Mouse (Mus musculus): ENCODE measurements around the gene Tmem183a.

DNA sequence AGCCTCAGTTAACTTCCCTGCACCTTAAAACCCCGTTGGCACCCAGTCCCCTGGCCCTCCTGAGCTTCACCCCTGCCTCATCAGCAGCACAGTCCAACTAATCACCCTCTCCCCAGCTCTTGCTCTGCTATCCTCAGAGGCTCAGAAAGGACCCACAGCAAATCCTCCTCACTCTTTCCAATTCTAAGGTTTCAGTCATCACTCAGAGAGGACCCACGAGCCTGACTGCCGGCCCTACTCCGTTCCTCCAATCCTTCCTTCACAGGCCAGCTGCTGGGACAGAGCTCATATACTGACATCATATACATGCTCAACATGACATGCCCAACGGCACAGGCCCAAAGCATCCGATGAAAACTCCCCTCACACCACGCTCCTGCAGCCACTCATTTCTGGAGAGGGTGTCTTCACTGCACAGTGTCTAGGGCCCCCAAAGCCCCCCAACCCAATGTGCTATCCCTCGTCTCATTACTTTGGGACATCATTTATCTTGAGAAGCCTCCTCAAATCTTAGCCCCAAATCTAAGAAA is 18.9 kb downstream of the Tmem183a start:
- TF ChIP-seq POLR2A (IDR thresholded peaks at IDR 0.05; ENCODE audit: borderline replicate concordance, extremely low read depth, low read depth, low read length): no peak
- no peak for TF ChIP-seq CTCF (IDR thresholded peaks at IDR 0.05; ENCODE audit: insufficient read depth, low read length)
